Mouse (Mus musculus) 416B (cell line): ENCODE results near the gene Ncoa1.
A peak's percentile ranks its signal among the peaks of the same experiment; 100 is the strongest.

Experiments
- DNase-seq: peaks from one replicate; pipeline ENCODE4 v3.0.0; 2011; ENCODE audit warnings: low read depth

Gene Ncoa1

GRCm38 (mm10) chr12:4476832-4477671 is at the start of gene Ncoa1:
Ncoa1 (minus strand) TSS chr12:4477182.
- peak; percentile 71 for DNase-seq

- no peak for DNase-seq
These were observed 47.6 kb upstream of the Ncoa1 start for GRCm38 (mm10) chr12:4524546-4524945.

- no peak for DNase-seq
These were observed 46.8 kb upstream of the Ncoa1 start for GRCm38 (mm10) chr12:4523688-4524298.

DNA sequence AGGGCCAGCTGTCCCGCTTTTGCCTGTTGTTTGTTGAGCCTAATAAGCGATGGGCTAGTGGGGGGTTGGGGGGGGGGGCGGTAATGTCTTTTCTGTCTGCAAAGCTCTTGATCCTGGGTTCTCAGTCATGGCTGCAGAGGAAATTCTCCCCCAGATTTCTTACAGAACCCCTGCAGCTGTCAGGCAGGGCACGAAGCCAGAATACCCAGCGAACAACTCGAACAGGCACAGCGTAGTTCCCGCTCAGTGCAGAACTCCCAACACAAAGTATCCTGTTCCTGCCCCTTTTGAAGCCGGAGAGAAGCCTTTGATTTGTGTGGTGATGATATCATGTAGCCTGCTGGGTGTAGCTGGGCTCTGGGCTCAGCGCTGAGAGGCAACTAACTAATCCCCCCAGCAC is 46.2 kb upstream of the Ncoa1 start:
- no peak for DNase-seq

- no peak for DNase-seq
These were observed 42.0 kb upstream of the Ncoa1 start for GRCm38 (mm10) chr12:4518957-4519356.

GRCm38 (mm10) chr12:4509591-4510061 is 32.6 kb upstream of the Ncoa1 start:
- no peak for DNase-seq

- DNase-seq, result peak; percentile 20
These were observed 31.2 kb upstream of the Ncoa1 start for GRCm38 (mm10) chr12:4508182-4508581.

- no peak for DNase-seq
These were observed 30.5 kb upstream of the Ncoa1 start for GRCm38 (mm10) chr12:4507461-4507860.

DNA sequence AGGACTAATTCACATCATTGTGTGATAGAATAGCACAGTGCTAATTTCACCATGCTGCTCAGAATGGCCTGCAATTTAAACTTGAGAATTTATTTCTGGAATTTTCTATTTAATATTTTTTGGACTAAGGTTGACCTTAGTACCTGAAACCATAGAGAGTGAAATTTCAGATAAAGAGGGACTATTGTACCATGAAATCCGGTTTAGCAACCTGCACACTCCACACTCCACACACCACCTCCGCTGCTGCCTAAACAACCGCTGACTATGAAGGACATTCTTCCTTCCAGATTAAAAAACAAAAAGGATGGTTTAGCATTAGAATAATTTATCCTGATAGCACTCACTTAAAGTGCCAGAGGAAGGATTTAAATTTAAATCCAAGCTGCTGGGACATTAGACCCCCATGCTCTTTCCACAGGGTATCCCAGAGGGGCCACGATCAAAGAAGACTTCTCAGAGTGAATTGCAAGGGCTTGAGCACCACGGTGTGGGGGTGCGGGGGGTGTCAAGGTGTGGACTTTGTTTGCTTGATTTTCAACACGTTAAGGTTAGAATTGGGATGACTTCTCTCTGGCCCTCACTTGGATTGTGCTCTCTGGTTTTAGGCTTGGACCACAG is 29.9 kb upstream of the Ncoa1 start:
- DNase-seq, result no peak

DNA sequence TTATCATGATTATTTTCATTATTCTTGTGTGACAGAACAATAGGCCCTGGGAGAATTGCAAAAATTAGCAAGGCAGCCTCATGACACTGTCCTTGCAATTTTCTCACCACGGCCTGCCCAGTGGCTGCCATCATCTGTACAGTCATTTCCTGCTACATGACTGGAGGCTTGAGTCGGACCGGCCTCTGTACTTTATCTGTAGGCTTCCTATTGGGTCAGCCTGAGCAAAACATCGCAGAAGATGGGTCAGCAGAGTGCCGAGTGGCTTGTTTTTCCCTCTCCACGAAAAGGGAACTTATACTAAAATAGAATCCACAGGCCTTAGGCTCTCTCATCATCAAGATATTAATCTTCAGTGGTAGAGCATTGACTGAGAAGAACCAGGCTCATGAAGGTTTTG is 28.3 kb upstream of the Ncoa1 start:
- DNase-seq, result peak; percentile 87

GRCm38 (mm10) chr12:4503673-4504326 is 26.8 kb upstream of the Ncoa1 start:
- DNase-seq, result no peak

- DNase-seq, result peak; percentile 54
These were observed 24.9 kb upstream of the Ncoa1 start for GRCm38 (mm10) chr12:4501916-4502315.

DNA sequence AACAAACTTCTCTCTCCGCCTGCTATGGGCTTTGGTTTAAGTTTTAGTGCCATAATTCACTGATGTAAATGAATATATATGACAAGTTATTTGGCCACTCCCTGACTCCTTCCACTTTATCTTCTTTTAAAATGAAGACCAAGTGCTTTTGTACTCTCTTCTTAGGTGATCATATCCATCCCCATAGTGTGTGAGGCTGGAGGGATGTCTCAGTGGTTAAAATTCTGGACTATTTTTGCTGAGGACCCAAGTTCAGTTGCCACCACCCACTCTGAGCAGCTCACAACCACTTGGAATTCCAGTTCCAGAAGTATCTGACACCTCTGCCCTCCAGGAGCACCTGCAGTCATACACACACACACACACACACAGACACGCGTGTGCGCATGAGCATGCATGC is 23.5 kb upstream of the Ncoa1 start:
- no peak for DNase-seq

- no peak for DNase-seq
These were observed 22.7 kb upstream of the Ncoa1 start for GRCm38 (mm10) chr12:4499651-4500175.

DNA sequence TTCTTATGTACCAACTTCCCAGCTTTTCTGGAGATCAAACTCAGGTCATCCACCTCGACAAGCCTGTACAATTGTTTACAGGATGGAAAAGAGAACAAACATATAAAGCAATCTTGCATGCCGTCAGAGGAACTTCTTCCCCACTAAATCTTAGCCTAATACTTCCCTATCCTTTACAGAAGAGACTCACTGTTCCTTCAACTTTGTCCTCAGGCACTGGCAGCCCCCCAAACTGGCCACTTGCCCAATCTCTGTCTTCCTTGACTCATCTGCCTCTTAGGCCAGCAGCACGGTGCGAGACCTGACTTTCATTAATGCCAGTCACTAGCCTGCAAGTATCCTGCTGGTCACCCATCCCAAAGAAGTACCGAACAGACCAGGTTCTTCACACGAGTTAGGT is 11.4 kb upstream of the Ncoa1 start:
- no peak for DNase-seq

DNA sequence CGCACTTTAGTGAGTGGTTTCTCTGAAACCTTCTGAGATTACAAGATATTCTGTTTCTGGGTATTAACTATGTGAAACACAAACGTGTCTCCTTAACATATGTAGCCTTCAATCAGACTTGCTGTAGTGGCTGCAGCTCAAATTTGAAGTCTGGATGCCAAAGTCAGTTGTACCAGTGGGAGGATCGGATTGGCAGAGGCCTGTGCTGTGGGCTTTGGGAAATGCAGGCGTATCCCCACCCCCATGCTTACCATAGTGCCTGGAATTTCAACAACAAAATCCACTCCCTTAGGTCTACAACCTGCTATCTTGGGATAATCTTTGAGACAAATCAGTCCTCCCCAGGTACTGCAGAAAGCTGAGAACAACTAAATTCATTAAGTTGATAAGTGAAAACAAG is 6.4 kb upstream of the Ncoa1 start:
- DNase-seq, result no peak

- DNase-seq, result no peak
These were observed 4.7 kb upstream of the Ncoa1 start for GRCm38 (mm10) chr12:4481687-4482086.

- DNase-seq, result no peak
These were observed 3.3 kb upstream of the Ncoa1 start for GRCm38 (mm10) chr12:4480250-4480649.

DNA sequence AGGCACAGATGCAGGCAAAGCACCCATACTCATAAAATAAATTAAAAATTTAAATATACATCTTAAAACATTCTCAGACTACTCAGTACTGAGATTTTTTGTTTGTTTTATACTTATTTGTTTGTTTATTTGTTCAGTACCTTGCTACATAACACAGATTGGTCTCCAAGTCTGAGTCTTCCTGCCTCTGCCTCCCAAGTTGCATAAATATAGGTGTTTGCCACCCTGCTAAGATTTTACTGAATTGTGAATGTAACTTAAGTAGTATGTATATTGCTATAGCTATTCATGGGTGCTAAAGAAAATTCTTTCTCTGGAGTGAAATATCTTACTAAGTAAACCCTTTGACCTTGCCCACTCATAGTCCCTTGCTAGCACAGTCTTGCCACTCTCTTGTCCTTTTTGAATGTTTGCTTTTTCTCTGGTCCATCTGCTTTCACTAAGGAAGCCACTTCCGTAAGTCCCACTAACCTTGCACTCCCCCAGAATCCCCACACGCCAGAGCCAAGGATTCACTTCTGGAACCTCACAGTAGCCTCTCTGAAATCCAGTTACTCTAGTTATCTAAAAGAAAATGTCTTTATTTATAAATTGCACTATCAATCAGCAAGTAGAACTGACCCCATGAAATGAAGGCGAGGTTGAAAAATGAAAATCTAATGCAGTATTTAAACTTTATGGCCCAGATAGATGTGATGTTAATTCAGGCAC is 2.3 kb upstream of the Ncoa1 start:
- no peak for DNase-seq

GRCm38 (mm10) chr12:4477941-4478795 is 1.2 kb upstream of the Ncoa1 start:
- DNase-seq, result no peak
